Mouse (Mus musculus): Measurements from ENCODE around the gene Rin3.
A peak's percentile ranks its signal among the peaks of the same experiment; 100 is the strongest.

Gene Rin3

GRCm38 (mm10) chr12:102419544-102419943 is 136.7 kb downstream of the Rin3 start:
- DNase-seq (ENCODE audit: inconsistent age in 2 of 2, low spot score in 1 of 2), result no peak

- DNase-seq (ENCODE audit: inconsistent age in 2 of 2, low spot score in 1 of 2), result peak; percentile 44 to 67
Measured at GRCm38 (mm10) chr12:102420168-102420890, 137.5 kb downstream of the Rin3 start.

GRCm38 (mm10) chr12:102422065-102422464 is 139.2 kb downstream of the Rin3 start:
- peak; percentile 60 to 78 for DNase-seq (ENCODE audit: inconsistent age in 2 of 2, low spot score in 1 of 2)

GRCm38 (mm10) chr12:102422623-102423320 is 139.9 kb downstream of the Rin3 start:
- DNase-seq (ENCODE audit: inconsistent age in 2 of 2, low spot score in 1 of 2), result peak in 1 of 2 experiments; percentile 22

GRCm38 (mm10) chr12:102423625-102424024 is 140.8 kb downstream of the Rin3 start:
- DNase-seq (ENCODE audit: inconsistent age in 2 of 2, low spot score in 1 of 2), result peak in 1 of 2 experiments; percentile 30

- no peak for DNase-seq (ENCODE audit: inconsistent age in 2 of 2, low spot score in 1 of 2)
Measured at GRCm38 (mm10) chr12:102424456-102424855, 141.6 kb downstream of the Rin3 start.

GRCm38 (mm10) chr12:102425048-102425578 is 142.3 kb downstream of the Rin3 start:
- DNase-seq (ENCODE audit: inconsistent age in 2 of 2, low spot score in 1 of 2), result no peak

GRCm38 (mm10) chr12:102426285-102426684 is 143.4 kb downstream of the Rin3 start:
- DNase-seq (ENCODE audit: inconsistent age in 2 of 2, low spot score in 1 of 2), result peak; percentile 75 to 84

- DNase-seq (ENCODE audit: inconsistent age in 2 of 2, low spot score in 1 of 2), result peak in 1 of 2 experiments; percentile 24
Measured at GRCm38 (mm10) chr12:102429656-102430055, 146.8 kb downstream of the Rin3 start.

- DNase-seq (ENCODE audit: inconsistent age in 2 of 2, low spot score in 1 of 2), result peak in 1 of 2 experiments; percentile 36
Measured at GRCm38 (mm10) chr12:102430228-102430627, 147.4 kb downstream of the Rin3 start.

GRCm38 (mm10) chr12:102432238-102432637 is 149.4 kb downstream of the Rin3 start:
- peak; percentile 69 to 89 for DNase-seq (ENCODE audit: inconsistent age in 2 of 2, low spot score in 1 of 2)

- DNase-seq (ENCODE audit: inconsistent age in 2 of 2, low spot score in 1 of 2), result peak in 1 of 2 experiments; percentile 23
Measured at GRCm38 (mm10) chr12:102434107-102434506, 151.3 kb downstream of the Rin3 start.

- peak in 1 of 2 experiments; percentile 52 for DNase-seq (ENCODE audit: inconsistent age in 2 of 2, low spot score in 1 of 2)
Measured at GRCm38 (mm10) chr12:102436939-102437526, 154.2 kb downstream of the Rin3 start.

- DNase-seq (ENCODE audit: inconsistent age in 2 of 2, low spot score in 1 of 2), result peak in 1 of 2 experiments; percentile 55
Measured at GRCm38 (mm10) chr12:102437952-102438351, 155.1 kb downstream of the Rin3 start.

- DNase-seq (ENCODE audit: inconsistent age in 2 of 2, low spot score in 1 of 2), result no peak
Measured at GRCm38 (mm10) chr12:102438983-102439631, 156.3 kb downstream of the Rin3 start.

GRCm38 (mm10) chr12:102439632-102440023 is 156.8 kb downstream of the Rin3 start, which contains the start of gene Lgmn:
TSS of gene Lgmn (minus strand) at chr12:102439813.
- DNase-seq (ENCODE audit: inconsistent age in 2 of 2, low spot score in 1 of 2), result peak; percentile 99
